Mouse (Mus musculus): ENCODE measurements at regions not wholly inside any gene's neighbourhood (a gene's known extent, or its start where the extent isn't known, plus 50 kb on each side); places are given as distances from the start of the nearest gene placed in this dataset.

GRCm38 (mm10) chrX:13344701-13345100 is 63.9 kb downstream of the Ddx3x start:
- no peak for DNase-seq (ENCODE audit: low read depth)

DNA sequence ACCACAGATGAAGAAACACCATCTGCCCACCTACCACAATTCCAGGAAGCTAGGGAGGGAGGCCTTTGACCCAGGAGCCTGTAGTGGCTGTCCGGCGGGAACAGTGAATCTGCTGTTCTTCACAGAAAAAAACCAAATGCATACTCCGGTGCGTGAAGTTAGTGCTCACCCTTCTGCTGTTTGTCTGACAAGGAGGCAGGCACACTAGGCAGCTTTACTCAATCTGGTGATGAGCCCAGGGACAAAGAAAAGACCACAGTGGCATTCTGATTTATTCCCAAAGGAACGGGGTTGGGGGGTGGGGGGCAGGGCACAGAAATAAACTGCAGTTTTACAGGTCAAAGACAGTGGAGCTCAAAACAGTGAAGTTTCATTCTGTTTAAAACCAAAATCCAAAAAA is 64.4 kb downstream of the Ddx3x start:
- DNase-seq (ENCODE audit: low read depth) = no peak

DNA sequence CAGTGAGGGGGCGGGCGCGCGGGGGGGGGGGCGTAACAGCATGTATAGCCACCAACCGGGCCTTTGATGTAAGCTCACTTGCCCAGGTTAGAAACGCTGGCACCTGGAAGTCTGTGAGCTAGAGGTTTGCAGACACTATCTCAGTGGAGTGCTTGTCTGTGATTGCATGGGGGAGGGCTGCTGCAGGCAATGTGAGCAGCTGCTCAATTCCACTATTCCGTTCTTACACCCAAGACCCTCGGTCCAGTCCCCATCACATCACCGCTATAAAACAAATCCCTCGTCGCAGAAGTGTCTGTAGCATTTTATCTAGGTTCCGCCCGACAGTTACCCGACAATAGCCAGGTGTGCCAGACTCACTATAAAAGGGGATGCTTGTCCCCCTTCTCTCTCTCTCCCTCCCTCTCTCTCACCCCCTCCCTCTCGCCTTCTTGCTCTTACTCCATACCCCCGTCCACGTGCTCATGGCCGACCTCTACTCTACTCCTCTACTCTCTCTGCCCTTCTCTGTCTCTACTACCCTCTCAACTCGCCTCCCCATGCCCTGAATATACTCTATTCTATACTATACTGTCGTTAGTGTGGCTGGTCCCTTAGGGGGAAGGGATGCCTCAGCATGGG is 65.4 kb downstream of the Ddx3x start:
- no peak for DNase-seq (ENCODE audit: low read depth)

DNA sequence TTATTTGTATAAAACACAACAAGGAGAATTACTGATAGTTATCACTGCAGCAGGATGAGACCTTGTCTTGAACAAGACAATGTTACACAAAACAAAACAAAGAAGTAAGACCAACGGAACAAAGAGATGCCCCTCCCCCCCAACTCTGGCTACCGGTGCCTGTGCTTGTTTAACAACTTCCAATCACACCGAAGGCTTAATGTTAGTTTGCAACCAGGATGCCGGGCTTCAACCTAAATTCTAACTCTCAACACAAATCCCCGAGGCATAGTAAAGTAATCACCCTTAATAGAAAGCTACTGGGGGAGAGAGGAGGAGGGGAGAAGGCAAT is 65.9 kb downstream of the Ddx3x start:
- no peak for DNase-seq (ENCODE audit: low read depth)

- DNase-seq (ENCODE audit: low read depth) = peak; percentile 31
Observed at GRCm38 (mm10) chrX:13347027-13347840, 66.5 kb downstream of the Ddx3x start.

- no peak for DNase-seq (ENCODE audit: low read depth)
Observed at GRCm38 (mm10) chrX:13348415-13348814, 67.6 kb downstream of the Ddx3x start.

DNA sequence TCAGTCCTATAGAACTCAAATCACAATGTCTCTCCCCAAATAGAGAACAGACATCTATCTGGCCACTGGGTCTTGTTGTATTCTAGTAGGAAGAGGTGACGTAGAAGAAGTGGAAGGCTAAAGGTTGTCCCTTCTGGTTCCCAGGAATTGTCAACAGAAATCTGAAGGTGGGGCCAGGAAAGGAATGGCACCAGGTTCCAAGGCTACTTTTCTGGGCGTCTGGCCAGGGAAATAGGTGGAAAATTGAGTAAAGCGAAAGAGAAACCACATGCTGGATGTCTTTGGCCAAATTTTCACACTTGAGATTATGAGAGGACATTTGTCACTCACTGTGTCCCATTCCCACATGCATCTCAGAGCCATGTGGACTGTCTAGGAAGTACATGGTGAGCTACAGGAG is 69.7 kb downstream of the Ddx3x start:
- no peak for DNase-seq (ENCODE audit: low read depth)

- DNase-seq (ENCODE audit: low read depth) = no peak
Observed at GRCm38 (mm10) chrX:13357149-13357783, 76.5 kb downstream of the Ddx3x start.

DNA sequence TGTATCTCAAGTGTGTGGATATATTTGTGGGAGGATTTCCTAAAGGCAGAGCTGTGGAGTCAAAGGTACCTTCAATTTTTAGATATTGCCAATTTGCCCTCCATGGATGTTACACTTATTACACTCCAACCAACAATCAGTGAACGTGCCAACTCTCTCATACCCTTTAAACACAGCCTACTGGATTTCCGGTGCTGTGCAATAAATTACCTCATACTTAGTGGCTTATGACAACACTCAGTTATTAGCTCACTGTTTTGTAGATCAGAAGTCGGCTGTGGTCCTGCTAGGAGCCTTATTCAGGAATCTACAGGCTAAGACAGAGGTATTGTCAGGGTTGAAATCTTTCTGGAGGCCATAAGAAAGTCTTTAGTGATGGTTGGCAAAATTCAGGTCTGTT is 77.2 kb downstream of the Ddx3x start:
- no peak for DNase-seq (ENCODE audit: low read depth)

DNA sequence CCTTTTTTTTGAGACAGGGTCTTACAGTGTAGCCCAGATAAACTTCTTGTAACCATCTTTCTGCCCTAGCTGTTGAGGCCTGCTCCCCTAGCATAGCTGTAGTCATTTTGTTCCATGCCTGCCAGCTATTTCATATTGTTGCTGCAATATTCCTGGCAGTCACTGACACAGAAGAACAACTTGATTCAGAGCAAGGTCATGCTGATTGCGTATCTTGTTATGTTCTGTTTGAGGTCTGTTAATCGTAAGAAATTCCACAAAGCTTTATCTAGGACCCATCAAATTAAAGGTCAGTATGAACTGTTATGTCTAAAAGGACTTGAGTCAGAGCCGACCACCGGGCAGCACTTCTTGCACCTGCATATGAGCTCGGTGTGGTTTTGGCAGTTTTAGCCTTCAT is 79.7 kb downstream of the Ddx3x start:
- no peak for DNase-seq (ENCODE audit: low read depth)

- DNase-seq (ENCODE audit: low read depth) = no peak
Observed at GRCm38 (mm10) chrX:13370319-13370718, 89.5 kb downstream of the Ddx3x start.

DNA sequence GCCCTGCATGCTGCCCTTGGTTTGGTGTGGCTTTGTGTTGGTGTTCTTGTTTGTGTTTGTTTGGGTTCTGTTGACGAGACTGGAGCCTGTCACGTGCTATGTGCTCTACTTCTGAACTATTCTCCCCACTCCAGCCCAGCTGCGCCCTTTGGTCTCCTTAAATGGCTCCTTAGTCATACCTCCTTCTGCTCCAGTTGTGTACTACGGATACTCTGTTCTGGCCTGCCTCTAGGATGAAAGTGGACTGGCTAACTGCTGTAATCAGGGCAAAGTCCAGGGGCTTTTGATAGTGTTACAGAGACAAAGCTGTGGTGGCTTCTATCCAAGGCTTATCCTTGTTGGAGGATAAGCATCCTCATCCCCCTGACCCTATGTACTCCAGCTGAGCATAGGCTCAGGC is 92.0 kb downstream of the Ddx3x start:
- DNase-seq (ENCODE audit: low read depth) = no peak

DNA sequence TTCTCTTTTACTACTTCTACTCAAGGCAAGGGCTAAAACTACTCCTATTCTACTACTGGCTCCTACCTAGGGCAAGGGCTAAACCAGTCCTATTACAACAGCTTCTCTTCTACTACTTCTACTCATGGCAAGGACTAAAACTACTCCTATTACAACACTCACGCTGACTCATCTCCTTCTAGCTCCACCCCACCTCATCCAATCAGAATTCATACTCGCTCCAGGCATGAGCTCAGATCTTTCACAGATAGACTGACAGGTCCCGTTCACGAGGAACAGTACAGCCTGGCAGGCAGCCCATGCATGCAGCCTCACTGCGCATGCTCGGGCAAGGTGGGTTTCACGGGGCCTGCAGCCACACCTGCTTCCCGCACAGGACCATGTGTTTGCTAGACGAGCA is 79.6 kb upstream of the Nyx start:
- no peak for DNase-seq (ENCODE audit: low read depth)

DNA sequence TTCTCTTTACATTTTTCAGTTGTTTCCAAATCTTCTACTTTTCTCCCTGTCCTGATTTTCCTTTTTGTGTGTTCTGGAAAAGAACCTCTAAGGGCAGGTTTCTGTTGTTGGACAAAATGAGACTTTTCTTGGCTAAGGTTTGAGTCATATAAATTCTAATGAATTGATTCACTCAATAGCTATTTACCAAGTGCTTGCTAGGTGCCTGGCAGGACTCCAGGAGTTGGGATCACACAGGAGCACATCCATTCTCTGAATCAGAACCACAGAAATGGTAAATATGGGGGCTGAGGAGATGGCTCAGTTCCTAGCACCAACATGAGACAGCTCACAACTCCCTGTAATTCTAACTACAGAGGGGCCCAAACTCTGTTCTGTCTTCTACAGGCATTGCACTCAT is 67.4 kb upstream of the Nyx start:
- DNase-seq (ENCODE audit: low read depth) = no peak

- no peak for DNase-seq (ENCODE audit: low read depth)
Observed at GRCm38 (mm10) chrX:13412726-13413125, 53.2 kb upstream of the Nyx start.

GRCm38 (mm10) chrX:13413135-13413534 is 52.8 kb upstream of the Nyx start:
- DNase-seq (ENCODE audit: low read depth) = no peak
